Mouse (Mus musculus) midbrain, embryonic 13.5 days (tissue): Measurements from ENCODE around the gene Ddx4. TPM values are rescaled to one million over a fixed set of nuclear protein-coding genes. Genes with fewer than 3 reads are reported as not detected.

Experiments
- polyA plus RNA-seq: library from polyadenylated mRNA; unstranded; fragments of >200 nt; fragmentation: Nextera tagmentation; extraction: Ambion mirVana; gene quantifications from 2 replicates; pipeline ENCODE4 v1.2.1, GENCODE M21; 2015

The Ddx4 gene
- polyA plus RNA-seq, 1 experiment from 2014 or later: 0.87 TPM

Other genes with a start within 250 kb of the Ddx4 start
- gene Il6st, start 188.4 kb downstream of the Ddx4 start, polyA plus RNA-seq: 19.4 and 20.8 TPM in 2 replicates
- not detected in 2 replicates for gene Il31ra, start 58.1 kb downstream of the Ddx4 start, polyA plus RNA-seq
- gene Slc38a9, start 8.3 kb upstream of the Ddx4 start, polyA plus RNA-seq: 31.4 and 31.6 TPM in 2 replicates
- 35.3 and 39.6 TPM in 2 replicates for gene Plpp1, start 148.3 kb upstream of the Ddx4 start, polyA plus RNA-seq